Mouse (Mus musculus) embryo, embryonic 9.5 days (tissue): Measurements from ENCODE around the gene Mcu.

Experiments used
- DNase-seq: peaks from one replicate; pipeline ENCODE4 v3.0.0-alpha.2; 2017; ENCODE audit errors: extremely low spot score

Mcu gene

DNA sequence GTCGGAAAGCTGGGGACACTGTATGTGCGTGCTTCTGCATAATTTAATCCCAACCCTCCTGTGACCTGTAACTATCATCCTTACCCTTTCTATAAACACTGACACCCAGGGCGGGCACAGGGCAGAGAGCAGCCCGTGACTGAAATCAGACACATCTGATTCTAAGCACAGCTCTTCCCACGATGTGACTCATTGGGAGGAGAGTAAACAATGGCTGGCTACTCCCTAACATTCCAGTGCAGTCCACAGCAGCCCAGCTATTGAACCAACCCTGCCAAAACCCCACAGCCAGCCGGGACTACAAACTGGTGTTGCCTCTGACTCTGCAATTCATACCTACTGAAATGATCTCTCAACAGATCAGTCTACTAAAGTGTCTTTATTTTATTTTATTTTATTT is 78.9 kb downstream of the Mcu start:
- no peak for DNase-seq

DNA sequence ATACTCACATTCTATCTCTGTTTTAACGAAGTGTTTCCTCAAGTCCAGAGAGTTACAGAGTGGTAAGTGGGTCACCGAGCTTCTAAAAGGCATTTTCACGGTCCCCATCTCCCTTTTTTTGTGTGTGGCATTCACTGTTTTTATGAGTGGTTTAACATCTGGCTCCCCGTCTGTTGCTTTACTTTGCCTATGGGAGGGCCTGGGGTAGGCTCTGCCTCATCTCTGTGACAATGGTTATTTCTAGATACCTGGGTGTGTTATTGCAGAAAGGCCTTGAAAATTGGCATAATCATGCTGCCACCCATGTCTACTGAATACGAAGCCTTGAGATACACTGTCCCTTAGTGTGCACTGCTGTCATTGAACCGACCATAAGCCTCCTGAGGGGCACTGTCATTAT is 84.2 kb downstream of the Mcu start:
- DNase-seq = no peak

DNA sequence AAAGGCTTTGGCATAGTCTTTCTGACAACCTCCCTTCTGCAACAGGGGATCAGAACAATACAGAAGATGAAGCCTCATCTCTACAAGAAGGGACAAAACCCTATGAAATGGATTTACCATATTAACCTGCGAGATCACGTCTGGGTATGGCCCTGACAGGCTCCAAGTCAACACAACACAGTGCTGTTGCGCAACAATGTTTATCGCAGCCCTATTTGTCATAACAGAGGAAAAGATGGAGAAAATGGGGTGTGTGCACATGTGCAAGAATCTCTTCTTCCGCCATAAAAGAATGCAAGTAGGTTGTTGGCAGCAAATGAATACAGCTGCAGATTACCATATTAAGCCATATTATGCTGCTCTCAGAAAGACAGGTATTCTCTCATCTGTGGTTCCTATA is 88.7 kb downstream of the Mcu start:
- DNase-seq = no peak

DNA sequence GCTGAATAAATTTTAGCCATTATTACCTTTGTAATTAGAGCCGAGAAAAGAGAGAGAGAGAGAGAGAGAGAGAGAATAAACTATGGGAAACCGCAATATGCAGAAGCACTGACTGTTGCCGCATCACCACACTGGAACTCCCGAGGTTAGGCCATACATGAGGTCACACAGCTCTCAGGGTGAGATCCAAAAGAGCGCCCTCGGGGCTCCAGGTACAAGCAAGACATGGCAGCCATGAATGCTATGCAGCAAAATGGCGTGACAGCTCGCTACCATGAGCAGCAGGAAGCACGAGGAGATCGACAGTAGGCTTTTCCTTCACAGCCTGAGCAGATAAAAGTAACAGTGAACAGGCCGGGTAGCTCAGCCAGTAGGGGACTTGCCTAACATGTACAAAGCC is 89.2 kb downstream of the Mcu start:
- DNase-seq = no peak

DNA sequence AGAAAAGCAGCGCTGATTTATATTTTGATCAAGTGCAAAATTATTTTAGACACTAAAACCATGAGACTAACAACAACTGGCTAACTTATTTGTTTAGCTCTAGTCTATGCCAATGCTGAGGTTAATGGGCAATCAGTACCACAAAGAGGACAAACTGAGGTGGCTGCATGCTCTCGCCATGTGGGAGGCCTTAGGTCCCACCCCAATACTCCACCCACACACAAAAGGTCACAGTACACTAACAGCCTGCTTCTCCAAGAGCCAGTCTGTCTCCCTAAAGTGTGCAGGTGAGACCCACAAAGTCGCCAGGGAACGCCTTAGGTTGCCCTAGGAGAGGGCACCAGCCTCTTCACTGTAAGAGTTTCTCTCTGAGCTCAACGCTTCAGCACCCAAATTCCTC is 91.8 kb downstream of the Mcu start:
- no peak for DNase-seq

DNA sequence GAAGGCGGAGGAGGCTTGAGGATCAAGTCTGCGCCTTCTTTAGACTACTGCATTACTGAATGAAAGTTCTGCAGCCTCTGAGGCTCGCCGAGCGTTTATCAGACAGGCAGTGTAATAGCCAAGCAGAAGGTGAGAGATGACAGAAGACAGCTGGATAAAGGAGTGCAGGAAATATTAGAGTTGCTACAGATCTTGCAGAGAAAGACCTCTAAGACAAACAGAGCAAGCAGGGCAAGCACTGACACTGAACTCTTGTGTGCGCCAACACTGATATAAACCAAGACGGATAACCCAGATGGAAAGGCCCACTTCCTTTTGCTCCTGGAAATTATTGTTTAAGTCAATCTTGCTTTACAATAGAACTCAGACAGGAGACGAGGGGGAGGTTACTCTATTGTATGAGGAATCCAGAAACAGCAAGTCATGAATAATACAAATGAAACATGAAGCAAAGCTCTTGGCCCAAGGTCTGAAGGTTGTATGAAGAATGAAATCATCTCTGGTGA is 92.6 kb downstream of the Mcu start:
- DNase-seq = no peak

DNA sequence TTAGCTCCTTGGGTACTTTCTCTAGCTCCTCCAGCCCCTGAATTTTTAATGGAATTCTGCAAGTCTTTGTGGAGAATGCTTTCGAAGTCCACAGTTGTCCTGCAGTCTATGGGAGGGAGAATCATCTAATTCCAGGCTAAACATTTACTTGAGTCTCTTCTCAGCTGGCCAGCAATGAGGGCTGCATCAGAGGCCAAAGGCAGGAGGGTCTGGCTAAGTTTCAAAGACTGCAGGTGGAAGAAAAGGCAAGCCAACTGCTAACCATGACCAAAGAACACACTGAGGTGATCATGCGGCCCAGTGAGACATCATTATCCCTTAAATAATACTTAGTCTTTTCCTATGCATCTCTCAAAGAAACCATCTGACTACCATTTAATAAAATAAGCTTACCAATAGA is 95.8 kb downstream of the Mcu start:
- no peak for DNase-seq

DNA sequence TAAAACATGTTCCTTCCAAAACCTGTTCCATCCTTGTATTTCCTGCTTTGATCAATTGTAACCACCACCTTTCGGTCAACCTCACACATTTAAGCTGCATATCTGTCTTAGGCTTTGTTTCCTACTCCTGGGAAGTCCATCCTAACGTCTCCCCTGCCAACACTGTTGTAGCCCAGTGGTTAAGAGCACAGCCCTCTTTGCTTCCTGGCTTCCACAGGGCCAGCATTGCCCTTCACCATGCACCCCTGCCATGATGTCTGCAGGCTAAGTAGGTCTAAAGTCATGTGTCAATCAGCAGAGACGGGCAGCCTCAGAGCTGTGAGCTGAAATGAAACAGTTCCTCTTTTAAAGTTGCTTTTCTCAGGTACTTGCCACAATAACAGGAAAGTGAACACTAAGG is 97.1 kb downstream of the Mcu start:
- DNase-seq = no peak

DNA sequence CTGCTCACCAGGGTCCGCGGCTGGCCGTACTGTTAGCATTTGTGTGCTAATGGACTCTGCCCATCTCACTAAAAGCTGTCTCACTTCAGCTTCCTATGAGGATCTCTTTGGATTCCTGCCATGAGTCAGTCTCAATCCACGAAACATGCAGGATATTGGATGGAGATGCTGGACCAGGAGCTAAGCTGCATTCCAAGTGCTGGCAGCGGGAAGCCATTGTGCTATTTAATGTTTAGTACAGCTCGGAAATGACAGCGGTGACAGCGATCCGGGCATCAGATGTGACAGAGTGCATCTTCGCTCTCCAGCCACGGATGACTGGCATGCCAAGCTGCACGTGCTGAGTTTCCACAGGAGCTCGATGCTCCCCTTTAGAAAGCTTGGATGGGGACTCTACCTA is 99.3 kb downstream of the Mcu start:
- DNase-seq = no peak

DNA sequence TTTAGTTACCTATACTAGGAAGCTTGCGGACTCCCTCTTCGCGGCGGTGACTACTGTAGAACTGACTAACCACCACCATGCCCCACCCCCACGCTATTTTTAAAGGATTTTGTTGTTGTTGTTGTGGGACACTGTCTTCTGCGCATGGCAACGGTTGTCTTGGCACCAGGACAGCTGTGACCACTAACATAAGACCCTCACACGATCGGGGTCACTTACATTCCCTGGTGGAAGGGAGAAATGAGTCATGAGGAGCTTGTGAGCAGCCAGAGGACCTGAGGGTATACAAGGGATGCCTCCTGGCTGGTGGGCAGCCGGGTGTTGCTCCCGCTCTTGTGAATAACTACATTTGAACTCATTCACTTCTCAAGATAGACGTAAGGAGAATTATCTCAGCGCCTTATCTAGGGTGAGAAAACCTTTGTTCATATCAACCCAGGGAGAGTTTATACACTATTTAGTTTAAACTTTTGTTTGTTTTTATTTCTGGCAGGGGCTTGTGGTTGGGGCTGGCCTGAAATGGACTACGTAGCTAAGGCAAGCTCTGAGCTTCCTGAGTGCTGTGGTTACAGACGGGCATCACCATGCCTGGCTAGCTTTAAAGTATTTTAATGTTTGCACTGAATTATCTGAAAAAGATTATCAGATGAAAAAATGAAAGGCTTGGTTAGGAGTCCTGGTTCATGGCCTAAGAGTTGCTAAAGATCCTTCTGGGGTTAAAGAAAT is 101.6 kb downstream of the Mcu start:
- no peak for DNase-seq

DNA sequence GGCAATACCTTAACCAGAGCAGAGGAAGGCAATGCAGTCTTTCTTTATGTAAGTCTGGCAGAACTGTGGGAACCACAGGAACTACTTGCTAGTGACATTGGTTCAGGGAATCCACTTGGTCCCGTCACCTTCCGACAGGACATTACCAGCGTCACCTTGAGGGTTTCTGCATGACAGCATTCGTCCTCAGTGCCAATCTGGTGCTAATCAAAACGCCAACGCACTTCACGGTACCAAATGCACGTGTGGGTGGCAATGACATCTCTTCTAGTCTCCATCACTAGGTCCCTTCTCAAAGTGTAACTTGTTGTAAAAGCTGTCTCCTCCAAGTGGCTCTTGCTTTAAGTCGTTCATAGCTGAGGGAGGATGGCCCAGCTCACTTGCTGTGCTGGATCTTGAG is 104.3 kb downstream of the Mcu start:
- no peak for DNase-seq

DNA sequence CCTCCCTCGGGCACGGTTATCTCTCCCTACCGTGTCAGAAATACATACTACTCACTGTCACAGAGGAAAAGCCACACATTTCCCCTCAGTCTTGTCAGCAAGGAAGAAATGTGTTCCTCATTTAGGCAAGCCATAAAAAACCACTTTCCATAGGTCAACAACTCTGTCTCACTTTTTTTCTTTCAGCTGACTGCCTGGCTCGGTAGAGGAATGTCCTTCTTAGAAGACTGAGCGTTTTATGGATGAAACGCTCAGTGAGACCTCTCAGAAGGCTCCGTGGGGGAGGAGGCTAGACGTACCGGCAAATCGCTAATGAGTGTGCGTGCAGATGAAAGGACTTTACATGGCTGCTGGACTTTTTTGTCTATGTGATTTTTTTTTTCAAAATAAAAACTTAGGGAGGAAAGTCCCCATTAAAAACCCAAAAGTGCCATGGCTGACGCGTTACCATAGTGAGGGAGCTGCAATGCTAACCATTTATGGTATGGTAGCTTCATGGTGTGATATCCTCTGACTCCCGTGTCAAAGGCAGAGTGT is 105.0 kb downstream of the Mcu start:
- DNase-seq = no peak

DNA sequence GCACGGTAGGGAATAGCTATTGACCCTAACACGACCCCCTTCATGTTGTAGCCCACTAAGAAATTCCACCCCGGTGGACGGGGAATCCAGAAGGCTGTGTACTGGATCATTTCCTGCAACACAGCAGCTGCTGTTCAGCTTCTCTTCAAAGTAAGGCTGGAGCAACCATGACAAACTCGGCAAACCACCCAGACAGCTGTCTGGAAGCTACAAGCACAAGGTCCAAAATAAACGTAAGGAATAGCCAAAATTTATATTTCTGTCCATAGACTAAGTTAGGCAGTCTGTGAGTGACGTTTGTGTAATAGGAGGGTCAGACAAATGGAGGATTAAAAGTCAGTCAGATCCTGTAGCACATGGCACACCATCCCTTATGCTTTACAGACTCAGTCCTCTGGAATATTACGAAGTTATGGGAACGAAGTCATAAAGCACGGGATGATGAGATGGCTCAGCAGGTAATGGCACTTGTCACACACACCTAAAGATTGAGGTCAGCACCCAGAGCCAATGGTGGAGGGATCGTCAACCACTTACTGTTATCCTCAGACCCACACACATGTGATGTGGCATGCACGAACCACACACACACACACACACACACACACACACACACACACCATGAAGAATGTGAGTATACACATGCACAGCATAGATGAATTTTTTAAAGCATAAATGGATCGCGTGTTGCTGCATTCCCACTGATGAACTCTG is 105.6 kb downstream of the Mcu start:
- no peak for DNase-seq

DNA sequence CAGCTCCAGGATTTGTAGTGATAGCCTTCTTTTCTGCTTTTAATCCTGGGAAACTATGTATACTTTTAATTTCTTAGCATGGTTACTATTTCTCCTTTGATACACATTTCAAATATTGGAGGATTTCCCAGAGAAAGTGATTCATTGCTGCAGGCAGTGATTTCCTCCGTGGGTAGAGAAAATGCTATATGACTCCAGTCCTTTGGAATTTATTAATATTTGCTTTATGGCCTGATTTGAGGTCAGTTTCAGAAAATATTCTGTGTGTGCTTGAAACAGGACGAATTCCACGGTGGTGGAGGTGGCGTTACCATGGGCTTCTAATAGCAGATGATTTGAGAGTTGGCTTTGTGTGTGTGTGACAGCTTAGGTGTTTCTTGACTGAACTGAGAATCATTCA is 107.3 kb downstream of the Mcu start:
- no peak for DNase-seq

DNA sequence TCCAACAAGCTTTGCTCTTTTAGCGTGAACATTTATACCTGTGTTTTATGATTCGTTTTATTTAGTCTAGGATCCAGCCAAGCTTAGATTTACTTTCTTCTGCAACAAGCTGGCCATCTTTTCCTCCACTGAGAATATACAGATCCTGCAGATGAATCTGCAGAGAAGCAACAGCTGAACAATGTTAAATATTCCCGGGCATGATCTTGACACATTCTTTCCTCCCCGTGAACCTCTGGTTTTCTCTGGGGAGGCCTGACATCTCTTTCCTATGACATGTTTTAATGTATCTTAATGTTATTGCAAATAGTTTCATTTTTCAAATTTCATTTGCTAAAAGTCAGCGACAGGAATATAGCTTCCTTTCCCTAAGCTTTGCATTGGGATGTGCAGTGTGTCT is 109.8 kb downstream of the Mcu start:
- no peak for DNase-seq

DNA sequence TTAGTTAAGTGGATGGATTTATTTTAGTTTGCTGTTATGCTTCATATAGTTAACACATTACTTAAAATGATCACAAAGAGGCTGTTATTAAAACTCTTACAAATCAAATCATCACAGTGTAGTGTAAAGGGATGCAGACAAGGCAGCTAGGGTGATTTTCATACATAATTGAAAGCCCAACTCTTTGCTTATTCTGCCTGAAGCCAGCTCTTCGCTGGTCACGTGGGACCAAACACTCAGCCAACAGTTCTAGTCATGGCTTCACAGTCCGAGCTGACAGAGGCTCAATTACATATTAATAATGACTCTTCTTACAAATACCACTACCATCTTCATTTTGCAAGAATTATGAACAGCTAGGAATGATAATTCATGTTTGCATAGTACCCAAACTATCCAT is 112.2 kb downstream of the Mcu start:
- no peak for DNase-seq

DNA sequence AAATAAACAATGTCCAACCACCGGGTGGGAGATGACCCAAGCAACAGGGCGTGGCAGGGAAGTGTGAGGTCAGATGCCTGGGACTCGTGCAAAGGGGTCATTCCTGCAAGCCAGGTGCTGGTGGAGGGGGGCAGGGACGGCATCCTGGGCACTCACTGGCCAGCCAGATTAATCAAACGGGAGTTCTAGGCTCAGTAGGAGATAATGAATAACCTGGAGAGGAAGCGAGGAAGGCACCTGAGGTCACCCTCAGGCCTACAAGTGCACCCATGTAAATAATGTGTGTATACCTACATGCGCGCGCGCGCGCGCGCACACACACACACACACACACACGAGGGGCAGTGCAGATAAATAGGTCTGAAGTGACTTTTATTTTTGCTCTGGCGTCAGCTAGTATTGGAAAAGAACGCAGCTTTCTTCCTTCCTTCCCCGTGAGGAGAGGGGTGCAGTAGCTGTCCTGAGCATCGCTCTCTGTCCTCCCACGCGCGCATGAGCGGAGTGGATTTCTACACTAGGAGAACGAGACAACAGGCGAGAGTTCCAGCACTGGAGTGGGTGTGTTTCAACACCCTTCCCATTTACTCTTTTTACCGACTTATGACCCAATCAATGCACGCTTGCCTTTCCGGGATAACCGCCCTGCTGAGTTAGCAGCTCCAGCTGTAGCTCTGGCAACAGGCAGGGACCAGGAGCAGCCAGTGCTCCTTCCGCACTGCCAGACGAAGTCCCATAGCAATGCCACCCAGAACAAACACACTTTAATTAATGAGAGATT is 112.9 kb downstream of the Mcu start:
- no peak for DNase-seq

DNA sequence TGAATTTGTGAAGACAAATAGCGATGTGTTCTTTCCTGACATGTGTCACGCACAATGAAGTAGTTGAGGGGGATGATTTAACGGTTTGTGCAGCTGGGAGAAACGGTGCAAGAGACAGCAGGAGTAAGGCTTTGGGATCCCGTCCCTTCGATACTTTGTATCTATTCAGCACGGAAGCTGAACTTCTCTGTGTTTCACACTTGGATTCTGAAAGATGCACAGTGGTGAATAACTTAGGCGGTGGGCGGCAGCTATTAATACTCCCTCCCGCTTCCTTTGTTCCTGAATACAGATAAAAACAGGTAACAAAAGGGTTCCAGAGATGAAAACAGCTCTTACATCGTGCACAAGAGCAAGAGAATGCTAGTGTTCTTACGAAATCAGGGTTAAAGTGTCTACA is 114.1 kb downstream of the Mcu start:
- no peak for DNase-seq

DNA sequence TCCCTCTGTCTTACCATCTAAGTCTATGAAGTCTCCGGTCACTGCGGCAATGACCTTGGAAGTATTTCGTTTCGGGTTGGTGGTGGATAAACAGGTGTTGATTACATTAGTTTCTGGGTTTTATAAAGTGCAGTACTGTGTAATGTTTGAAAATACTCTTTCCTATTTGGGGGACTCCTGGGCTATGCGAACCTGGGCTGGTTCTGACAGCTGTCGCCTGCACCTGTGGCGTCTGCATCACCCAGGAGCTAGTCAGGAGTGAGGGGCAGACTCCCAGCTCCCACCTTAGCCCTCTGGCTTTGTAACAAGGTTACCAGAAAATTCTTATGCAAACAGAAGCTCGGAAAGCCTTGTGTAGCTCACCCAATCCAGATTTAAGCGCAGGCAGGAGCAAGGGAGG is 114.7 kb downstream of the Mcu start:
- no peak for DNase-seq

DNA sequence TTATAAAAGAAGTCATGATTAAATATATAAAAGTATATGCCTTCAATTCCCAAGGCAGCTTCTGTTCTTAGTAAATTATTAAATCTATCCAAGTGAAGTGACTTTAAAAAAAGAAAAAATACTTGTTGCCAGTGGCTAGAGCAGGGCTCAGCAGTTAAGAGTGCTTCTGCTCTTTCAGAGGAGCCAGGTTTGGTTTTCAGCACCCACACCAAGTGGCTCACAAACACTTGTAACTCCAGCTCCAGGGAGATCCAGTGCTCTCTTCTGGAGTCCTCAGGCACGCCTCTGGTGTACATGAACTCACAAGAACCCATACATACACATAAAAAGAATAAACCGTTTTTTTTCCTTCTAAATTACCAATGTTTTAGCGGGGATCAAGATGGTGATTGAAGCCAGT is 116.3 kb downstream of the Mcu start:
- DNase-seq = no peak

DNA sequence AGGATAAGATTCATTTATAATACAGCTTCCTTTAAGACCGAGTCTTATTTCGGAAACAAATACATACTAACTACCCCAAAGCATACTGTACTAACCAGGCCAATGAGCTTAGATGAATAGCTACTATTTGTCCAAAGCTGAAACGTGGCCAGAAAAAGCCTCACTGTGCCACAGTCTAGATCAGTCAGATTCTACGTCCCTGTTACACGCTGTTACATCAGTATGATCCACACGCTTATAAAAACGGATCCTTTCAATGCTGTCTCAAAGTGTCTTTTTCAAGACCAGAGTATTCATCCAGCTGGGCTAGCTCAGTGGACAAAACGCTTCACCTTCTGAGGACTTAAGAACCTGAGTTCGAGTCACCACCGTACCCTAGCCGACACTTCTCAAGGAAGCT is 119.5 kb downstream of the Mcu start:
- no peak for DNase-seq

DNA sequence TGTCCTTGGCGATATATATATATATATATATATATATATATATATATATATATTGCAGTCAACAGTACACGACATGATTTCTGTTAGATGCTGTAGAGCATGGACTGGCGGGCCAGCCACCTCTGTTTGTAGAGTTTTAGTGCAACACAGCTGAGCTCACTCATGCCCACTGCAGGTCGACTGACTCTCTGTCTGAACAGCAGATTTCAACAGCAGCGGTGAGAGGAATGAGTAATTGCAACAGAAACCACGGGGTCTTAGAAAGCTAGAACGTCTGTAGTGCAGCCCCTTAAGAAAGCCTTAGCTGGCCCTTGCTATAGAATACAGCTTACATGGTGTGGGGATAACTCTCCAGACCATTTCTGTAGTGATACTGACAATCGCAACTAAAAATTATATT is 121.6 kb downstream of the Mcu start:
- DNase-seq = no peak

DNA sequence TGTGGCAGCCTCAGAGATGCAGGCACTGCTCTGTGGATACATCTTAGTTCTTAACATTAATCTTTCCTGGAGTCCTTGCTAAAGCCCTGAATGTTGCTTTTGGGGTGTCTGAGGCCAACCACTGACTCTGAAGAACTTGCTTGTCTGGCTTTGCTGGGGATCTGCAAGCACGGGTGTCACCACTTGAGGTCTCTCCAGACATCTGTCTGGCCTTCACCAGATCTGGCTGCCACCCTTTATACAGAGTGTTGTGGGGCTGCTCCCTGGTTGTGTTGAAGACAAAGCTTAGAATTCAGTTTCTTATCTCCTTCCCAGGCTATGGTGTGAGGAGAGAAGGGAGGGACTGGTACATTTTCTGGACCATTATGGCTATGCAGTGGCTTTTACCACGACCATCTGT is 122.4 kb downstream of the Mcu start:
- DNase-seq = no peak
